29 mouse cellular contexts compared by ENCODE assay signal in genomic region chr7:98789121-98789520, GRCm38 (mm10). TPM values are rescaled to one million over a fixed set of nuclear protein-coding genes. Genes with fewer than 3 reads are reported as not detected.
DNase-seq lines count a peak whose midpoint lies in the region; ATAC-seq lines count a peak whose summit lies in the region.
"Had no signal": no experiment of that assay in that cellular context is flagged by ENCODE, and none has a peak within 500 bp of the region (broad histone marks: within the 10 kb centered on the region; RNA-seq: fewer than 3 reads in every experiment).

No protein-coding gene starts in this region.

- intact Hi-C loops in heart, postnatal 10 days (cut with DNase I): no loop called here

- peaks cover 51% of the 10 kb centered on the region for H3K4me1 ChIP-seq in heart, embryonic 10.5 days
- H3K4me1 ChIP-seq in hindbrain, embryonic 16.5 days (ENCODE audit: control insufficient read depth, insufficient read depth, low read depth, low read length): peaks cover 9% of the 10 kb centered on the region

- H3K36me3 ChIP-seq in heart, embryonic 10.5 days: no peaks in the 10 kb centered on the region
- H3K36me3 ChIP-seq in hindbrain, embryonic 16.5 days (ENCODE audit: control insufficient read depth, insufficient read depth, low read length): no peaks in the 10 kb centered on the region
- H3K36me3 ChIP-seq: embryonic facial prominence, embryonic 15.5 days; hindbrain, embryonic 12.5 days; limb, embryonic 10.5 days; limb, embryonic 15.5 days; liver, embryonic 13.5 days; midbrain, embryonic 12.5 days; neural tube, embryonic 12.5 days had no signal

- H3K4me3 ChIP-seq in heart, embryonic 10.5 days: no peak overlapping the region
- H3K4me3 ChIP-seq in hindbrain, embryonic 16.5 days (ENCODE audit: low read length): no peak overlapping the region
- H3K4me3 ChIP-seq: embryonic facial prominence, embryonic 15.5 days; forebrain, embryonic 13.5 days; heart, adult 2 months; hindbrain, embryonic 12.5 days; limb, embryonic 10.5 days; limb, embryonic 15.5 days; liver, embryonic 13.5 days; megakaryocyte, embryonic 14.5 days; midbrain, embryonic 12.5 days; myocyte; neural tube, embryonic 12.5 days had no signal

- H3K27me3 ChIP-seq in heart, embryonic 10.5 days (ENCODE audit: insufficient read depth, poor library complexity, severe bottlenecking): peaks cover 22% of the 10 kb centered on the region; the same call in 1 of the 2 replicates
- no peaks in the 10 kb centered on the region for H3K27me3 ChIP-seq in hindbrain, embryonic 16.5 days (replicated peaks; ENCODE audit: control insufficient read depth, insufficient read depth, low read length)
- H3K27me3 ChIP-seq: embryonic facial prominence, embryonic 15.5 days; hindbrain, embryonic 12.5 days; midbrain, embryonic 12.5 days; neural tube, embryonic 12.5 days had no signal

- H3K9me3 ChIP-seq in heart, embryonic 10.5 days: no peaks in the 10 kb centered on the region
- no peaks in the 10 kb centered on the region for H3K9me3 ChIP-seq in hindbrain, embryonic 16.5 days (ENCODE audit: control insufficient read depth, low read length)
- H3K9me3 ChIP-seq: embryonic facial prominence, embryonic 15.5 days; forebrain, embryonic 13.5 days; hindbrain, embryonic 12.5 days; limb, embryonic 10.5 days; limb, embryonic 15.5 days; liver, embryonic 13.5 days; megakaryocyte, embryonic 14.5 days; midbrain, embryonic 12.5 days; neural tube, embryonic 12.5 days had no signal

- WGBS in heart, embryonic 10.5 days: 47% methylated on average over 4 of the region's 4 CpGs
- 68% methylated on average over 4 of the region's 4 CpGs for WGBS in hindbrain, embryonic 16.5 days

- no peak overlapping the region for H3K9ac ChIP-seq in hindbrain, embryonic 16.5 days (ENCODE audit: low read depth, low read length)
- H3K9ac ChIP-seq: embryonic facial prominence, embryonic 15.5 days; forebrain, embryonic 13.5 days; hindbrain, embryonic 12.5 days; limb, embryonic 15.5 days; liver, embryonic 13.5 days; midbrain, embryonic 12.5 days; neural tube, embryonic 12.5 days had no signal

- no peak for ATAC-seq in hindbrain, embryonic 16.5 days
- ATAC-seq: forebrain, embryonic 13.5 days; intestine, embryonic 16.5 days; lung, postnatal 0 days had no signal

- H3K27ac ChIP-seq in heart, embryonic 10.5 days: peak overlapping the region; percentile 42; the same call in 1 of the 2 replicates
- no peak overlapping the region for H3K27ac ChIP-seq in hindbrain, embryonic 16.5 days (ENCODE audit: low read depth, low read length)
- H3K27ac ChIP-seq: embryonic facial prominence, embryonic 15.5 days; forebrain, embryonic 13.5 days; heart, adult 2 months; hindbrain, embryonic 12.5 days; kidney, postnatal 0 days; limb, embryonic 10.5 days; limb, embryonic 15.5 days; liver, embryonic 13.5 days; midbrain, embryonic 12.5 days; neural tube, embryonic 12.5 days had no signal

- H3K4me2 ChIP-seq in hindbrain, embryonic 16.5 days (ENCODE audit: low read length): no peak overlapping the region
- H3K4me2 ChIP-seq: embryonic facial prominence, embryonic 15.5 days; forebrain, embryonic 13.5 days; hindbrain, embryonic 12.5 days; limb, embryonic 15.5 days; liver, embryonic 13.5 days; midbrain, embryonic 12.5 days; neural tube, embryonic 12.5 days had no signal

- peak; percentile 49 to 73 for DNase-seq in heart, adult 18-20 months
- DNase-seq in heart, postnatal 10 days: no peak
- DNase-seq in ES-CJ7 (ENCODE audit: low read depth, low spot score): peak; percentile 55
- DNase-seq in heart, embryonic 10.5 days (ENCODE audit: low spot score): no peak
- DNase-seq in thymus, adult 18-20 months: no peak
- DNase-seq: B cell, adult 2 months; cerebellum, adult 2 months; cerebellum, postnatal 14 days; kidney, adult 8-10 months; kidney, postnatal 4 days; liver, embryonic 13.5 days; lung, adult 18-20 months; lung, postnatal 4 days; right cerebral cortex, adult 18-20 months; thymus, postnatal 4 days had no signal

RNA-seq across cellular contexts. Expression of gene Wnt11, which starts 45.8 kb away (rescaled TPM):
- total RNA-seq in heart, adult 18-20 months (2021): 1 to 10 TPM; 5.2 to 5.8 TPM
- total RNA-seq in heart, postnatal 10 days (2021): 1 to 10 TPM; 2.5 to 2.6 TPM
- 29.0 and 29.4 TPM in 2 replicates for polyA plus RNA-seq in heart, embryonic 10.5 days (2016; fragmentation: Nextera tagmentation; extraction: Ambion mirVana)
- 1.4 and 2.7 TPM in 2 replicates for polyA plus RNA-seq in hindbrain, embryonic 16.5 days (2015; fragmentation: Nextera tagmentation; extraction: Ambion mirVana)

Comparison
In these comparisons a context has a peak if more than half of its experiments do, and no peak if none do; other contexts are left out.
1. DNase-seq: peak in heart, adult 18-20 months (2 of 2) and ES-CJ7 (single experiment); none in heart, postnatal 10 days (0 of 2), heart, embryonic 10.5 days (single experiment) and thymus, adult 18-20 months (0 of 2).